Mouse (Mus musculus): ENCODE results near the gene Mapk1ip1. TPM values are rescaled to one million over a fixed set of nuclear protein-coding genes. Genes with fewer than 3 reads are reported as not detected.

Mapk1ip1 gene
- total RNA-seq, 1 experiment: 11.0 TPM

DNA sequence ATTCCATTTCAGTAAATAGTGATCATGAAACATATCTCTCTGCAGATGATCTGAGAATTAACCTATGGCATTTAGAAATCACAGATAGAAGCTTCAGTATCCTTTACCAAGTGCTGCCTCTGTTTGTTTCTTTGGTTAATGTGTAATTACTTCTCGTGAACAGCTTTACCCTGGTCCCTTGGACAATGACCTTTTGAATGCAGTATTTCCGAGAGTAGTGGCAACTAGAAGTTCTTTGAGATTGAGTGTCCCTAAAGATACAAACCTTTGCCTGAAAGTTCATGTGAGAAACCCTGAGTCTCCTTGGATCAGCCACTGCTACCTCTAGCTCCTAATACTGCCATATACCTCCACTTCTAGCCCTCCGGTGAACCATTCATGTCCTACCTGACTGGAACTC, 26.9 kb upstream of the Mapk1ip1 start:
- H3K36me3 ChIP-seq (ENCODE audit: control insufficient read depth, insufficient read depth, low read length, poor library complexity, severe bottlenecking): peaks cover 74% of the 10 kb centered on the region
- TF ChIP-seq ZC3H11A (IDR thresholded peaks at IDR 0.05; ENCODE audit: borderline replicate concordance, low read depth, low read length) (no peak), ZNF384 (IDR thresholded peaks at IDR 0.05; ENCODE audit: low read depth, low read length) (no peak), HCFC1 (IDR thresholded peaks at IDR 0.05; ENCODE audit: borderline replicate concordance, insufficient read depth, low read length) (no peak), CHD2 (IDR thresholded peaks at IDR 0.05; ENCODE audit: low read depth, low read length) (no peak), MAFK (IDR thresholded peaks at IDR 0.05; ENCODE audit: insufficient read depth, low read depth, low read length) (no peak)

DNA sequence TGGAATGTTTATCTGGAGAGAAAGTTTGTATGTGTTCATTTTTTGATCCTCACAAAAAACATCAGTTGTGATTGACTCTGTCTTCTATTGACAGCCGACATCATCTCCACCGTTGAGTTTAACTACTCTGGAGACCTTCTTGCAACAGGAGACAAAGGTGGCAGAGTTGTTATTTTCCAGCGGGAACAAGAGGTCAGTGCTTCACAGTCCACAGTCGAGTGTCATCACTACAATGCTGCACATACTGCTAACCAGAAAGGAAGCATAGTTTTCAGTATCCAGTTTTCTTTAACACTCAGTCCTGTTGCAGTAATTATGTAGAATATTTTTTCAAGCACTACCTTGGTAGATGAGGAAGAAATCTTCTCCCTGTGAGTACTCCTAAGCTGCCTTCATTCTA, 22.2 kb upstream of the Mapk1ip1 start:
- no peak overlapping the region for H3K9ac ChIP-seq (ENCODE audit: insufficient read depth, low read depth, low read length, poor library complexity, severe bottlenecking)
- H3K4me1 ChIP-seq (ENCODE audit: control insufficient read depth in 2 of 2, insufficient read depth in 2 of 2, low read length in 2 of 2, poor library complexity in 1 of 2): peaks cover 3 to 10% of the 10 kb centered on the region in 2 experiments; a peak in 2 of 4 replicates
- H3K4me3 ChIP-seq (ENCODE audit: insufficient read depth in 1 of 2, low read depth in 1 of 2, low read length in 2 of 2, poor library complexity in 1 of 2, severe bottlenecking in 1 of 2): no peak overlapping the region
- in situ Hi-C loops (cut with MboI; ENCODE audit: low sequenced_read_pairs in 2 of 2, unreplicated experiment in 2 of 2): no loop called here
- no peak overlapping the region for H3K27ac ChIP-seq (ENCODE audit: insufficient read depth, low read depth, low read length, poor library complexity, severe bottlenecking)
- H3K9me3 ChIP-seq (ENCODE audit: control insufficient read depth, insufficient read depth, low read depth, low read length): no peaks in the 10 kb centered on the region
- DNase-seq (ENCODE audit: low read depth, low spot score): no peak
- TF ChIP-seq CHD2 (IDR thresholded peaks at IDR 0.05; ENCODE audit: low read depth, low read length) (no peak), ZNF384 (IDR thresholded peaks at IDR 0.05; ENCODE audit: low read depth, low read length) (no peak), ZC3H11A (IDR thresholded peaks at IDR 0.05; ENCODE audit: borderline replicate concordance, low read depth, low read length) (no peak), MAFK (IDR thresholded peaks at IDR 0.05; ENCODE audit: insufficient read depth, low read depth, low read length) (no peak), HCFC1 (IDR thresholded peaks at IDR 0.05; ENCODE audit: borderline replicate concordance, insufficient read depth, low read length) (no peak)
- peaks cover 58% of the 10 kb centered on the region for H3K36me3 ChIP-seq (ENCODE audit: control insufficient read depth, insufficient read depth, low read length, poor library complexity, severe bottlenecking)

More for the DNA sequence above, 26.9 kb upstream of the Mapk1ip1 start:
- in situ Hi-C loops (cut with MboI; ENCODE audit: low sequenced_read_pairs in 2 of 2, unreplicated experiment in 2 of 2): no loop called here
- no peak overlapping the region for H3K9ac ChIP-seq (ENCODE audit: insufficient read depth, low read depth, low read length, poor library complexity, severe bottlenecking)
- no peaks in the 10 kb centered on the region for H3K9me3 ChIP-seq (ENCODE audit: control insufficient read depth, insufficient read depth, low read depth, low read length)
- H3K27ac ChIP-seq (ENCODE audit: insufficient read depth, low read depth, low read length, poor library complexity, severe bottlenecking): no peak overlapping the region
- no peak for DNase-seq (ENCODE audit: low read depth, low spot score)
- no peak overlapping the region for H3K4me3 ChIP-seq (ENCODE audit: insufficient read depth in 1 of 2, low read depth in 1 of 2, low read length in 2 of 2, poor library complexity in 1 of 2, severe bottlenecking in 1 of 2)
- H3K4me1 ChIP-seq (ENCODE audit: control insufficient read depth in 2 of 2, insufficient read depth in 2 of 2, low read length in 2 of 2, poor library complexity in 1 of 2): no peaks in the 10 kb centered on the region

DNA sequence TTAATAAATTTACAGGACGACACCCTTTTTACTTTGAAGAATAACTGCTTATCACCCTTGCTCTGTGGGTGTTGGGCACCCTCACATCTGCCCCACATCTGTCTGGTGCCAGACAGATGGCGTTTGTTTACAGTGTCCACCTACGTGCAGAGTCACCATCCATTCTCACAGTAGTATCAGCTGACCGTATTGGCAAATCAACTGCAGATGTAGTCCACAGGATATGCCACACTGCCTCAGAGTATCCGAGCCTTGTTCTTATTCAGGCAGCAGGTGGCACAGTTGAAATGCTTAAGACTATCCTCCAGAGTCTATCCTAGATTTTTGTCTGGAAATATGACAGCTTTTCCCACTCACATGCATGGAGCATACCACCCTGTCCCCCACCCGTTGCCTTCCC, 21.2 kb upstream of the Mapk1ip1 start:
- TF ChIP-seq MAFK (IDR thresholded peaks at IDR 0.05; ENCODE audit: insufficient read depth, low read depth, low read length) (no peak), ZNF384 (IDR thresholded peaks at IDR 0.05; ENCODE audit: low read depth, low read length) (no peak), ZC3H11A (IDR thresholded peaks at IDR 0.05; ENCODE audit: borderline replicate concordance, low read depth, low read length) (no peak), CHD2 (IDR thresholded peaks at IDR 0.05; ENCODE audit: low read depth, low read length) (no peak), HCFC1 (IDR thresholded peaks at IDR 0.05; ENCODE audit: borderline replicate concordance, insufficient read depth, low read length) (no peak)
- in situ Hi-C loops (cut with MboI; ENCODE audit: low sequenced_read_pairs in 2 of 2, unreplicated experiment in 2 of 2): no loop called here
- Histone ChIP-seq H3K9ac (ENCODE audit: insufficient read depth, low read depth, low read length, poor library complexity, severe bottlenecking) (no peak overlapping the region), H3K4me1 (ENCODE audit: control insufficient read depth in 2 of 2, insufficient read depth in 2 of 2, low read length in 2 of 2, poor library complexity in 1 of 2) (peaks cover 7 to 10% of the 10 kb centered on the region in 2 experiments; a peak in 3 of 4 replicates), H3K4me3 (ENCODE audit: insufficient read depth in 1 of 2, low read depth in 1 of 2, low read length in 2 of 2, poor library complexity in 1 of 2, severe bottlenecking in 1 of 2) (no peak overlapping the region), H3K9me3 (ENCODE audit: control insufficient read depth, insufficient read depth, low read depth, low read length) (no peaks in the 10 kb centered on the region), H3K36me3 (ENCODE audit: control insufficient read depth, insufficient read depth, low read length, poor library complexity, severe bottlenecking) (peaks cover 51% of the 10 kb centered on the region), H3K27ac (ENCODE audit: insufficient read depth, low read depth, low read length, poor library complexity, severe bottlenecking) (no peak overlapping the region)
- no peak for DNase-seq (ENCODE audit: low read depth, low spot score)

DNA sequence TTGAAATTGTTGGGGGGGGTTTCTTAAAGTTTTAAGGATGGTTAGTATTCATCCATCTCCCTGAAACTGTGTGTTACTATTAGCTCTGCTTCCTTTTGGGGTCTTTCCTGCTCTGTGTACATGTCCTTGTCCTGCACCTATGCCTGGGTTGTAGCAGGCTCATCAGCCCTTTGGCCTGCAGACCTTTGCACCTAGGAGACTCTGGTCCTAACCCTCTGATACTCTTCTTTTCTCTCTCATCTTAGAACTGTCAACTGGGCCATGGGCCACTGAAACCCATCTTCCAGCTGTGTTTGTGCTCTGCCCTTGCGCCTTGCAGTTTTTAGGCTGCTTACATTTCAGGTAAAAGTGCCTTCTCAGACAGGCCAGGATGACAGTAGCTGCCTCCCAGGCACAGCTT, 18.7 kb upstream of the Mapk1ip1 start:
- no peak overlapping the region for H3K27ac ChIP-seq (ENCODE audit: insufficient read depth, low read depth, low read length, poor library complexity, severe bottlenecking)
- H3K9me3 ChIP-seq (ENCODE audit: control insufficient read depth, insufficient read depth, low read depth, low read length): no peaks in the 10 kb centered on the region
- H3K9ac ChIP-seq (ENCODE audit: insufficient read depth, low read depth, low read length, poor library complexity, severe bottlenecking): no peak overlapping the region
- H3K36me3 ChIP-seq (ENCODE audit: control insufficient read depth, insufficient read depth, low read length, poor library complexity, severe bottlenecking): peaks cover 31% of the 10 kb centered on the region
- in situ Hi-C loops (cut with MboI; ENCODE audit: low sequenced_read_pairs in 2 of 2, unreplicated experiment in 2 of 2): no loop called here
- peaks cover 10 to 13% of the 10 kb centered on the region in 2 experiments; a peak in 3 of 4 replicates for H3K4me1 ChIP-seq (ENCODE audit: control insufficient read depth in 2 of 2, insufficient read depth in 2 of 2, low read length in 2 of 2, poor library complexity in 1 of 2)
- DNase-seq (ENCODE audit: low read depth, low spot score): no peak
- TF ChIP-seq ZC3H11A (IDR thresholded peaks at IDR 0.05; ENCODE audit: borderline replicate concordance, low read depth, low read length): no peak
- no peak for TF ChIP-seq MAFK (IDR thresholded peaks at IDR 0.05; ENCODE audit: insufficient read depth, low read depth, low read length)
- TF ChIP-seq ZNF384 (IDR thresholded peaks at IDR 0.05; ENCODE audit: low read depth, low read length): no peak
- TF ChIP-seq CHD2 (IDR thresholded peaks at IDR 0.05; ENCODE audit: low read depth, low read length): no peak
- no peak for TF ChIP-seq HCFC1 (IDR thresholded peaks at IDR 0.05; ENCODE audit: borderline replicate concordance, insufficient read depth, low read length)
- H3K4me3 ChIP-seq (ENCODE audit: insufficient read depth in 1 of 2, low read depth in 1 of 2, low read length in 2 of 2, poor library complexity in 1 of 2, severe bottlenecking in 1 of 2): no peak overlapping the region
